Mouse (Mus musculus): ENCODE data around the gene Emg1.

DNA sequence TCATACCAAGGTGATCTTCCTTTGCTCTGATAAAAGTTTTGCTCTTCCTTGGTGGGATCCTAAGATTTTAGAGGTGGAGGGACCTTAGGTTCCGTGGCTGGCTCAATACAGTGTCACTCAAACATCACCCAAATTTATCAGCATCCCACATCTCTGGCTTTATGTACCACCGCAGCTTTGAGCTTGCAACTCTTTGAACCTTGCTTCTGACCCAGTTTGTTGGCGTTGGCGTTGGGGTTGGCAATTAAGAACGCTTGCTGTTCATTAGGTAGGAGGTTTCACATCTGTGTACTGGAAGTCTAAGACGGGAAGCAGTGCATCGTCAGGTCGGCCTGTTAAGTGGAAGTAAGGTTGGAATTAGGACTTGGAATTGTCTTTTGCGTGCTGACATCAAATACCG, 47.0 kb downstream of the Emg1 start:
- no peak for TF ChIP-seq CTCF (IDR thresholded peaks at IDR 0.05; ENCODE audit: low read depth)
- TF ChIP-seq EP300 (IDR thresholded peaks at IDR 0.05; ENCODE audit: low read depth), result no peak
